Mouse (Mus musculus) embryo, embryonic 10.5 days (tissue): ENCODE results near the gene Clcn1.

ENCODE experiments used
- DNase-seq: peaks from one replicate; pipeline ENCODE4 v3.0.0-alpha.2; 2015; ENCODE audit warnings: low spot score

Gene Clcn1

DNA sequence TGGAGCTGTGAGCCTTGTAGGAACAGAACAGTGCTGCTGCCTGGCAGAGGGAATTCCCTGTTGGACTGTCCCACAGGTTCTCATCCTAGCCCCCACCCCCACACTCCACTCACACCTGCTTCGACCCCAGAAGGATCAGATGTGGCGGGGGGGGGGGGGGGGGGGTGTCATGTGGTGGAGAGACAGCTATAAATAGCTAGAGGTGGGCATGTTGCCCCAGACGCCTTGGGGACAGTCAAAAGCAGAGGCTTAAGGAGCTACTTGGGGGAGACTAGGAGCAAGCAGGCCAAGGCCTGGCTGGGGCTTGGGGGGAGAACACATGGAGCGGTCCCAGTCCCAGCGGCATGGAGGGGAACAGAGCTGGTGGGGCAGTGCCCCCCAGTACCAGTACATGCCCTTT lies at the start of gene Clcn1:
Clcn1 (plus strand) TSS at position 238 of the 400 bp plus-strand sequence.
- DNase-seq: no peak

- no peak for DNase-seq
Measured at GRCm38 (mm10) chr6:42237276-42237805, 49.1 kb upstream of the Clcn1 start.

- DNase-seq: no peak
Measured at GRCm38 (mm10) chr6:42241311-42242045, 45.0 kb upstream of the Clcn1 start.

GRCm38 (mm10) chr6:42245711-42246353 lies 40.7 kb upstream of the Clcn1 start, which contains the start of gene Gstk1:
Gene Gstk1 (plus strand): TSS chr6:42245935.
- peak; percentile 90 for DNase-seq

GRCm38 (mm10) chr6:42247173-42247572 lies 39.3 kb upstream of the Clcn1 start:
- DNase-seq: peak; percentile 14

- no peak for DNase-seq
Measured at GRCm38 (mm10) chr6:42247981-42248380, 38.5 kb upstream of the Clcn1 start.

GRCm38 (mm10) chr6:42251791-42252190 lies 34.7 kb upstream of the Clcn1 start:
- no peak for DNase-seq

DNA sequence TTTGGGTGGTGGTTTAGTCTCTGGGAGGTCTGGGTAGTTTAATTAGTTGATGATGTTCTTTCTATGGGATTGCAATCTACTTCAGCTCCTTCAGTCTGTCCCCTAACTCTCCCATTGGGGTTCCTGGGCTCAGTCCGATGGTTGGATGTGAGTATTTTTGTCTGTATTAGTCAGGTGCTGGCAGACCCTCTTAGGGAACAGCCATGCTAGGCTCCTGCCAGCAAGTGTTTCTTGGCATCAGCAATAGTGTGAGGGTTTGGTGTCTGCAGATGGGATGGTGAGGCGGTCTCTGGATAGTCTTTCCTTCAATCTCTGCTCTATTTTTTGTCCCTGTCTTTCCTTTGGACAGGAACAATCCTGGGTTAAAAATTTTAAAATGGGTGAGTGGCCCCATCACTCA lies 33.4 kb upstream of the Clcn1 start:
- no peak for DNase-seq

DNA sequence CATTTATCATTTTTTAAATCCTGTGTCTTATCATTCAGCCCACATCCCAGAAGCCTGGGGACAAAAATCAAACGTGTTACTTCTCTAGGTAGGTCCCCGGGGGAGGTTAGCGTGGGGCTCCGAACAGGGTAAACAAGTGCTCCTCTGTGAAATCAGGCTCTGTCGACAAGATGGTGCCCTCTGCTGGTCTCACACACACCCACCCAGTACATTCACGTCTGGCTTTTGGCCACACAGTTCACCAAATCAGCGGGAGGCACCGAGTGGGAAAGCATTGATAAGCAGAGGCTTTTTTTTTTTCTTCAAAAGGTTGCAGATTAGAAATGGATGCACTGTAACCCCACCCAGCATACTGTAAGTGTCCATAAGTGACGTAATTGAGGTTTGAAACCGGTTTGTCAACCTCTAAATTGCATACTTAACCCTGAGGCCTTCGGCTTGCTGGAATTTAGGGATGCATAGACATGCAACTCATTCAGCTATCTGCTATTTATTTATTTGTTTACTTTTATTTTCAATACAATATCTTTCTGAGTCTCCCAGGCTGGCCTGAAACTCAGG lies 29.1 kb upstream of the Clcn1 start:
- DNase-seq: peak; percentile 75

- no peak for DNase-seq
Measured at GRCm38 (mm10) chr6:42260430-42260829, 26.1 kb upstream of the Clcn1 start.

DNA sequence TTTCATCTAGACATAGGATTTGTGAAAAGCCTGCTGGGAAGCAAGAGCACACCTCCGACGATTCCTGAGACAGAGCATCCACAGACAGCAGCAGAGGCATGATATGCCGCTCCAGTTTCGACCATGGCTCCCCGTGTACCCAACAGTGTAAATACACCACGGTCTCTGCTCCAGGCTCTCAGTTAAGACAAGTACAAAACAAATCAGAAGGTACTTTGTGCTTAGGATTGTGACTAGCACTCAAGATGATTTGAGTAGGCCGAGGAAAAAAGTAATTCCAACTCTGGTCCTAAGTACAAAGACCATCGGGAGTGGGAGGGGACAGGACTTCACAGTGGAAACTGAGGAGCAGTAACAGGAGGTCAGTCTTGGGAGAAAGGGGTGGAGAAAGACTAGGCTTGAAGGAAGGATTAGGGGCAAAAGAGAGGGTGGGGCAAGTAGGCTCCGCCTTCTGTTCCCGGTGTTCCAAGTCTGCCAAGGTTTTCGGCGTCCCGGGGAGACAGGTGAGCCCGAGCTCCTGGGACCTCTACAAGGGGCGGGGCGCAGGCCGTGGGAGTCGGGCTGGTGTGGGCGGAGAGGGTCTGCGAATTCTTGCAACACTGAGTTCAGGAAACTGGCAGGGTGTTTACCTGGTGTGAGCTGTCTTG lies 24.8 kb upstream of the Clcn1 start, which contains the start of gene Tmem139:
Tmem139 (plus strand) TSS at position 447 of the 647 bp plus-strand sequence.
- peak; percentile 4 for DNase-seq

DNA sequence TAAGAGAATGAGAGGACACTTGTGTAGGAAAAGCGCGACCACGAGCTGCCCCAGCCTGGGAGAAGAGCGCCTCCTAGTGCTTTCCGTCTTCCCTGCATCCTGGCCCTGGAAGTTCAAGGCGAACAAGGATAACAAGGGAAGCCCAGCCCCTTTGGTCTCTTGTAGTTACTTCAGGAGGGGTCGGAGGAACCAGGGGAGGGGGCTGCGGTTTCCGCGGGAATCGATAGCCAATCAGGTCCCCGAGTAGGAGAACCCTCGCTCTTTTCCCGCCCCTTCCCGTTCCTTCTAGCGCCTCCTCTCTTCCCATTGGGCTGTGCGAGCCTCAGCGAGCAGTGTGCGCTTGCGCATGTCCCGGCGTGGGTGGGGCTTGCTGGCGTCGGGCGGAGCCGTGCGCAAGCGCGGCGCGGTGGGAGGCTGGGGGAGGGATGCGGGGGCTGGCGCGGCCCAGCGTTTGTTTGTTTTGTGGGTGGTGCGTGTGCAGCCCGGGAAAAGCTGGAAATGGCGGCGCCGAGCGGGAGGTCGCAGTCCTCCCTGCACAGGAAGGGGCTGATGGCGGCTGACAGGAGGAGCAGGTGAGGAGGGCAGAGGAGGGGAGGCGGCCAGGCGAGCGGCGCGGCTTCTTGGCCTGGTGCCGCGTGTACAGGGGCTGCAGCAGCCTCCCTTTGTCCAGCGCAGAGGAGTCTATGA lies 21.7 kb upstream of the Clcn1 start, which contains the start of gene Casp2:
Casp2 (plus strand) TSS at position 360 of the 687 bp plus-strand sequence.
- DNase-seq: peak; percentile 100

DNA sequence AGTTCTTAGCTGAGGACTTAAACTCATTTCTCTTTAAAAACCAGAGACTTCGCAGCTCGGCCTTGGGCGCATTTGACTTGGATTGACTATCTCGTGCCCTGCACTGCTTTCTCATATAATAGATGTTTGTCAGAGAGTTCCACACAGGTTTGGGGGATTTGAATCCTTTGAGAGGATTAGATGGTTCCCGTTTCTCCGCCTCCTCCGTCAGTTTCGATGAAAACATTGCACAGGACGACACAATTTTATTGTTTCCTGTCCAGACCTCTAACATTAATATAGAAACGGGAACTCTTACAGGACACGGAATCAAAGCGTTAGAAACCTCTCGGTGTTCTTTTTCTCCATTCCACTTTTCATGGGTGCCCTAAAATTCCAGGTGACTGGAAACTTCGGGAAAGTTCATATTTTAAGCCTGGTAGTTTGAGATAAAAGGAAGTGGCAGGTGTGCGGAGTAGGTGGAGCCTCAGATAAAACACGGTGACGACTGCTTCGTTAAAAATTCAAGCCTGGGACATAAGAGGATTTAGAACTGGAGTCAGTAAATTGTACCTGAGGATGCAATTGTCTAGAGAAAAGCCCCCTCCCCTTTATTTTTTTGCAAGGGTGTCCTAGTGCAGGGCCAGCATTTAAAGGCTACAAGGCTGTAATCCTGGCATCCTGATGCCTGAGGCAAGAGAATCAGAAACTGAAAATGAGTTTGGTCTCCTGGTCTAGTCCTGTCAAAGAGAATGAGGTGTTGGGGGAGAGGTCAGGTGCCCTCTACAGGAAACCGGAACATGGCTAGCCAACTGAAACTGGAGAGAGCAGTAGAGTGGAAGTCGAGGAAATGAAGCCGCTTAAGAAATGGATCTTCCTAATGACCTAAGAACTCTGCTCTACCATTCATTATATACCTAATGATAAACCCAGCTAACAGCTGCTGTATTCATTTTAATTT lies 20.8 kb upstream of the Clcn1 start:
- peak; percentile 64 for DNase-seq

DNA sequence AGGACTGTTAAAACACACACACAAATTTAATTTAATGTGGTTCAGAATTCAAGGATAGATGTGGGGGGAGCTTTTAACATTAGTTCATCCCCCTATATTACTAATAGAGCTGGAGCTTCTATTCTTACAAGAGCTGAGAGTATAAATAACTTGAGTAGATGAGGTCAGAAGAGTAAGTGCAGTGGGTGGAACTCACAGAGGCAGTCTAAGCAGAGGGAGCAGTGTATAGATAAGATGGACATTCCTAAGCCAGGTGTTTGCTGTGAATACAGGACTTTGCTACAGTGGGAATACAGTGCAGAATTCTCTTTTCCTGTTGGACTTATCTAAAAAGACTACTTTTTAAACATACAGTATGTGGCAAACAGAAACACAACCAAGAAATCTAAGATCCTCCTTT lies 15.7 kb upstream of the Clcn1 start:
- no peak for DNase-seq

DNA sequence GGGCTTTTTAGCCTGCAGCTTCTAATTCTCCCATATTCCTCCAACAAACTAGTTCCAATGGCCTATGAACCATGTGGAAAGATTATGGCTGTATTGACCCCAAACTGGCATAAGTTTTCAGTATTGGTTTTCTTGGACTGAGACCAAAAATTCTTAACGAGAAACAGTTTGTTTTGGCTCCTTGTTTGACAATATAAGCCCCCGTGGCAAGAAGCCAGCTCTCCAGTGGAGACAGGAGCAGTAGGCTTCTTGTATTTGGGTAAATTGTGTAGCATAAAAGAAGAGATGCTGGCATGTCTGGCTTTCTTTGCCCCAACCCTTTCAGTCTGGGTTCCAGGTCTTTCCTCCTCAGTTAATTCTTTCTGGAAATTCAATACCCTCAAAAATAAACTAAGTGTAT lies 10.3 kb upstream of the Clcn1 start:
- DNase-seq: no peak

DNA sequence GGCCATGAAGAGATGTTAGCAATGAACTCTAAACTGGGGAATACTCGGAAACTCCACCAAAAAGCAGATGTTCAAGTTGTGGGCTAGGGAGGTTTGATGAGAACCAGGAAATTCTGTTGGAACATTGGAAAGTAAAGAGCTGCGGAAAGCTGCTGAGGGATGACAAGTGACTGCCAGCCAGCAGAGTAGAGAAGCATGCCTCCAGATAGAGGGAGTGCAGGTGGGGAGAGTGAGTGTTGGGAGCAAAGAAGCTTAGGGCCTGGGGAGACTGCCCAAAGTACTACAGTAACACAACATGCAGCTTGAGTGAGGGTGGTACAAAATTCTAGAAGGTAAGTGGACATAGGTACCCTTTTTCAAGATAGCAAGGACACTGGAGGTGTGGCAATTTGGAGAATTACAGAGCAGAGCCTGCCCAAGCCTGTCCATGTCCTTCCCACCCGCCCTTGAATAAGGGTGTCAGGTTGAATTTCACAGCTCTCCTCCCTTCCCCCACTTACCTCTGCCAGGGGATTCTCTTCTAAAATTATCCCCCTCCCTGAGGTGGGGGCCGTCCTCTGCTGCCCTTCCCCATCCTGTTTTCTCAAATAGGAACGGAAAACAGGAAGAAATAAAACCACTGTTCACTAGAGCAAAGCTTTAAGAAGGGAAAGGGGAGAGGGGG lies 3.5 kb upstream of the Clcn1 start:
- no peak for DNase-seq

- DNase-seq: no peak
Measured at GRCm38 (mm10) chr6:42287562-42287961, 1.1 kb downstream of the Clcn1 start.

DNA sequence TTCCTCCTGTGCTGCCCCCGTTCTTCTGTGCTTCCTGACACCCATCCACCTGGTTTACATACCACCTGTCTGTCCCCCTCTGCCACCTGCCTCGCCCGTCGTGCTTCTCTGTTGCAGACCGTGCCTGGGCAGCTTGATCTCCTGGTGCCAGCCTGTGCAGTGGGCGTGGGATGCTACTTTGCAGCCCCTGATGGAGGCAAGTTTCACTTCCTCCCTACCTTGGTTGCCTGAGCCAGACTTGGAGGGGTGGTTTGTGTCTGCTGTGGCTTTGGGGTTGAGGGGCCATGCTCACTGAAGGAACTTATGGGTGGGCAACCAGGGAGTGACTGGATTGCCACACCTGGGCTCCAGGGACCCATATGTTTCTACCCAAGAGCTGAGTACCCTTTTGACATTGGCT lies 6.8 kb downstream of the Clcn1 start:
- no peak for DNase-seq

DNA sequence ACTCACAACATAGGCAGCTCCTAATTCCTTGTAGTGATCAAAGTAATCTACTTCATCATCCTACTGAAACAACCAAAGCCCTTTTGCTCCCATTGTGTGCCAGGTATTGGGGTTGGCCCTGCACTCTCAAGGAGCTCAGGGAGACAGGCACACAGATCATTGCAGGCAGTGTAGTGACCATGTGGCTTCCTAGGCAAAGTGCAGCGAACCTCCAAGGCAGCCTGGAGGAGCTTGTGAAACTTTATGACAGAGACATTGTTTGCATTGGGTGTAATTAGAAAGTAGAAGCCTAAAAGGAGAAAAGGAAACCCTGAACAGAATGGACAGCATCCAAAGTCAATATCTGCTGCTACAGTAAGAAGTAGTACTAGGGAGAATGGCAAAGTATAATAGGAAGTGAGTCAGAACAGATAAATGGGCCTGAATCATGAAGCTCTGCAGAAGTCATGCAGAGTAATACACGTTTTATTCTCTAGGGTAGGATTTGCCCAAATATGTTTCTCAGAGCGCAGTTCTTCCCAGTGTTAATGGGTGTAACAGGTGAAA lies 9.1 kb downstream of the Clcn1 start:
- no peak for DNase-seq

DNA sequence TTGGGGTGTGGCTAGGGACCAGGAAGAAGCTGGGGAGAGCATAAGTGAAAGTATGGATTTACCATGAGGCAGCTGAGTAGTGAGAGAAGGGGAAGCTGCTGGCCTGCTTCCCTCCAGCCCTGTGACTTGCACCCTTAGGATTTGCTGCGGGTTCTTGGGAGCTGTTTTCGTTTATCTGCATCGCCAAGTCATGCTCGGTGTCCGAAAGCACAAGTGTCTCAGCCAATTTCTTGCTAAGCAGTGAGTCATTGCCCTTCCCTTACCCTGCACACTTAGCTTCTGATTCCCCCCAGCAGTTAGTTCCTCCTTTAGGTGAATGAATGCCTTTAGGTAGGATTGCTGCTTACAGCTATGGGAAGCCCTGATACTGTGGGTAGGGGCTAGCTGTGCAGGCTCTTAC lies 12.9 kb downstream of the Clcn1 start:
- DNase-seq: no peak
